Mouse (Mus musculus): ENCODE data around the gene Otub1. TPM values are rescaled to one million over a fixed set of nuclear protein-coding genes. Genes with fewer than 3 reads are reported as not detected.

Otub1 gene
- polyA plus RNA-seq, 1 experiment: 248 TPM

GRCm38 (mm10) chr19:7160151-7160906 lies 45.8 kb downstream of the Otub1 start:
- TF ChIP-seq POLR2A (IDR thresholded peaks at IDR 0.05; ENCODE audit: borderline replicate concordance, insufficient read depth, low read length) (no peak), CTCF (IDR thresholded peaks at IDR 0.05; ENCODE audit: borderline replicate concordance, insufficient read depth, low read depth, low read length) (peak; percentile 79)
- Histone ChIP-seq H3K4me1 (ENCODE audit: control insufficient read depth, insufficient read depth, low read length) (peaks cover 48% of the 10 kb centered on the region), H3K4me3 (replicated peaks; ENCODE audit: insufficient read depth, low read depth, low read length) (no peak overlapping the region), H3K27ac (ENCODE audit: insufficient read depth, low read length) (no peak overlapping the region), H3K27me3 (ENCODE audit: control insufficient read depth, insufficient read depth, low read length) (no peaks in the 10 kb centered on the region)
- WGBS: 9% methylated on average over 14 of the region's 14 CpGs
- DNase-seq: peak in 1 of 2 experiments; percentile 50

DNA sequence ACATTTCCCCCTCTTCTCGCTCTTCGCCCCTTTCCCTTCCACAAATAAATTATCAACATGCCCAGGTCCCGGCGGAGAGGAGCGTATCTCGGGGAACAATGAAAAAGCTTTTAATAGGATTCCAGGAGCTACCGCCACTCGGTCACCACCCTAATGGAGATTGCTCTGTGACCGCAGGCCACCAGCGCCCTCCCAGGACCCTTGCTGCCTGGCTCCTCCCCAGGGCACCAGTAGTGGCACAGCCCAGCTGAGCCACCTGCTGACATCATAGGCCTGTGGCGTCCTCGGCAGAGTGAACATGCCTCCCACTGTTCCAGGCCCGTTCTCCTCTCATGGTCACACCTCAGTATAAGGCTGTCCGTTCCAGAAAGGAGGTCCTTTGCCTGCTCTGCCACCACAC lies 48.4 kb downstream of the Otub1 start:
- Histone ChIP-seq H3K27me3 (ENCODE audit: control insufficient read depth, insufficient read depth, low read length) (no peaks in the 10 kb centered on the region), H3K4me3 (replicated peaks; ENCODE audit: insufficient read depth, low read depth, low read length) (no peak overlapping the region), H3K4me1 (ENCODE audit: control insufficient read depth, insufficient read depth, low read length) (peaks cover 69% of the 10 kb centered on the region), H3K27ac (ENCODE audit: insufficient read depth, low read length) (no peak overlapping the region)
- 60% methylated on average over 14 of the region's 14 CpGs for whole genome bisulfite sequencing
- no peak for DNase-seq
- no peak for TF ChIP-seq POLR2A (IDR thresholded peaks at IDR 0.05; ENCODE audit: borderline replicate concordance, insufficient read depth, low read length)
- TF ChIP-seq CTCF (IDR thresholded peaks at IDR 0.05; ENCODE audit: borderline replicate concordance, insufficient read depth, low read depth, low read length): no peak

GRCm38 (mm10) chr19:7155196-7155595 lies 50.9 kb downstream of the Otub1 start:
- no peak for DNase-seq
- 61% methylated on average over 6 of the region's 6 CpGs for WGBS
- no peaks in the 10 kb centered on the region for H3K27me3 ChIP-seq (ENCODE audit: control insufficient read depth, insufficient read depth, low read length)
- H3K4me1 ChIP-seq (ENCODE audit: control insufficient read depth, insufficient read depth, low read length): peaks cover 68% of the 10 kb centered on the region
- H3K27ac ChIP-seq (ENCODE audit: insufficient read depth, low read length): no peak overlapping the region
- no peak overlapping the region for H3K4me3 ChIP-seq (replicated peaks; ENCODE audit: insufficient read depth, low read depth, low read length)
- TF ChIP-seq POLR2A (IDR thresholded peaks at IDR 0.05; ENCODE audit: borderline replicate concordance, insufficient read depth, low read length) (no peak), CTCF (IDR thresholded peaks at IDR 0.05; ENCODE audit: borderline replicate concordance, insufficient read depth, low read depth, low read length) (no peak)

GRCm38 (mm10) chr19:7153232-7153631 lies 52.9 kb downstream of the Otub1 start:
- 57% methylated on average over 7 of the region's 7 CpGs for WGBS
- no peaks in the 10 kb centered on the region for H3K27me3 ChIP-seq (ENCODE audit: control insufficient read depth, insufficient read depth, low read length)
- no peak overlapping the region for H3K27ac ChIP-seq (ENCODE audit: insufficient read depth, low read length)
- no peak overlapping the region for H3K4me3 ChIP-seq (replicated peaks; ENCODE audit: insufficient read depth, low read depth, low read length)
- no peak for DNase-seq
- no peak for TF ChIP-seq CTCF (IDR thresholded peaks at IDR 0.05; ENCODE audit: borderline replicate concordance, insufficient read depth, low read depth, low read length)
- no peak for TF ChIP-seq POLR2A (IDR thresholded peaks at IDR 0.05; ENCODE audit: borderline replicate concordance, insufficient read depth, low read length)
- H3K4me1 ChIP-seq (ENCODE audit: control insufficient read depth, insufficient read depth, low read length): peaks cover 72% of the 10 kb centered on the region

DNA sequence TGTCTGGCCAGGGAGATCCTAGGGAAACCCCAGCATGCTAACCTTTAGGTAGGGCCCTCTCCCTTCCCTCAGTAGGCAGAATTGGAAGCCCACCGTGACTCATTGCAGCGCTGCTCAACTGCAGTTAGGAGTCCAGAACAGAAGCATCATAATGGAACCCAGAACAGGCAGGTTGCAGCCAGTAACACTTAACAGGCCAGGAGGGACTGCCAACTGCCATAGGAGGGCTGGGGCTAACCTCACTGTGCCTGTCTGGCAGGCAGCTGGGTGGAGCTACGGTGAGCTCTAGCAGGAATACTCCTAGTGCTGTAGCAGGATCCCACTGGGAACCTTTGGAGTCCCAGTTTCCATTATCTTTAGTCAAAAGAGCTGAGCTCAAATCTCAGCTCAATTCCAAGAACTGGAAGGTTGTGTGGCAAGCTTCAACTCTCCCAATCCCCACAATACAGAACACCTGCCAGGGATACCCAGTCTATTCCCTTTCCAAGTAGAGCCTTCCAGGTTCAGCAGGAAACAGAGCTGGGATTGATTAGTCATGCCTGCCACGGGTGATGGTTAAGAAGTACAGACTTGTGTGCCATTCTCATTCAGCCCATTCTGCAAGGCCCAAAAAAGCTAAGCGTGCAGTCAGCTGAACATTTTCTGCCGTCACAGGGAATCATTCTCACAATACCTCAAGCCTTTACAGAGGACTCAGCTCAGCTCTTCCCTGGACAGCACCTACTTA lies 54.0 kb downstream of the Otub1 start:
- Histone ChIP-seq H3K27me3 (ENCODE audit: control insufficient read depth, insufficient read depth, low read length) (no peaks in the 10 kb centered on the region), H3K27ac (ENCODE audit: insufficient read depth, low read length) (no peak overlapping the region), H3K4me1 (ENCODE audit: control insufficient read depth, insufficient read depth, low read length) (peaks cover 71% of the 10 kb centered on the region), H3K4me3 (replicated peaks; ENCODE audit: insufficient read depth, low read depth, low read length) (no peak overlapping the region)
- DNase-seq: no peak
- TF ChIP-seq POLR2A (IDR thresholded peaks at IDR 0.05; ENCODE audit: borderline replicate concordance, insufficient read depth, low read length) (no peak), CTCF (IDR thresholded peaks at IDR 0.05; ENCODE audit: borderline replicate concordance, insufficient read depth, low read depth, low read length) (no peak)
- WGBS: 76% methylated on average over 6 of the region's 6 CpGs

GRCm38 (mm10) chr19:7151300-7151926 lies 54.7 kb downstream of the Otub1 start:
- Histone ChIP-seq H3K27me3 (ENCODE audit: control insufficient read depth, insufficient read depth, low read length) (no peaks in the 10 kb centered on the region), H3K4me1 (ENCODE audit: control insufficient read depth, insufficient read depth, low read length) (peaks cover 69% of the 10 kb centered on the region), H3K27ac (ENCODE audit: insufficient read depth, low read length) (no peak overlapping the region), H3K4me3 (replicated peaks; ENCODE audit: insufficient read depth, low read depth, low read length) (no peak overlapping the region)
- WGBS: 57% methylated on average over 7 of the region's 7 CpGs
- TF ChIP-seq POLR2A (IDR thresholded peaks at IDR 0.05; ENCODE audit: borderline replicate concordance, insufficient read depth, low read length): no peak
- no peak for TF ChIP-seq CTCF (IDR thresholded peaks at IDR 0.05; ENCODE audit: borderline replicate concordance, insufficient read depth, low read depth, low read length)
- no peak for DNase-seq

- DNase-seq: no peak
- no peak overlapping the region for H3K27ac ChIP-seq (ENCODE audit: insufficient read depth, low read length)
- no peak overlapping the region for H3K4me3 ChIP-seq (replicated peaks; ENCODE audit: insufficient read depth, low read depth, low read length)
- peaks cover 55% of the 10 kb centered on the region for H3K4me1 ChIP-seq (ENCODE audit: control insufficient read depth, insufficient read depth, low read length)
- WGBS: 59% methylated on average over 7 of the region's 7 CpGs
- TF ChIP-seq CTCF (IDR thresholded peaks at IDR 0.05; ENCODE audit: borderline replicate concordance, insufficient read depth, low read depth, low read length) (no peak), POLR2A (IDR thresholded peaks at IDR 0.05; ENCODE audit: borderline replicate concordance, insufficient read depth, low read length) (no peak)
- H3K27me3 ChIP-seq (ENCODE audit: control insufficient read depth, insufficient read depth, low read length): no peaks in the 10 kb centered on the region
Observed at GRCm38 (mm10) chr19:7149158-7149685, 56.9 kb downstream of the Otub1 start.

Measured in cerebellum, adult 2 months (tissue).